Mouse (Mus musculus) gastrocnemius, postnatal 14 days (tissue): ENCODE results near the gene Psap. TPM values are rescaled to one million over a fixed set of nuclear protein-coding genes. Genes with fewer than 3 reads are reported as not detected.

Experiments used
- DNase-seq: peaks from one replicate; pipeline ENCODE4 v3.0.0; 2021; ENCODE audit warnings: mixed read lengths
- intact Hi-C: fragments of 180-260 bp; cut with DNase I; formaldehyde crosslinking; loops from one replicate; pipeline ENCODE4 v1.15.1; 2025; ENCODE audit warnings: low total_unique reads
- total RNA-seq, 2 experiments: library from RNA; stranded (reverse); gene quantifications; 2 replicates each; pipeline ENCODE4 v1.2.3; 2021

The Psap gene
- total RNA-seq, 2 experiments from 2014 or later: 419 to 467 TPM

- intact Hi-C loops: no loop called here
- no peak for DNase-seq
Observed at GRCm38 (mm10) chr10:60284676-60285111, 7.3 kb downstream of the Psap start.

- intact Hi-C loops: no loop called here
- DNase-seq: no peak
Observed at GRCm38 (mm10) chr10:60285183-60285582, 7.8 kb downstream of the Psap start.

- intact Hi-C loops: no loop called here
- DNase-seq: peak; percentile 50
Observed at GRCm38 (mm10) chr10:60285676-60286372, 8.4 kb downstream of the Psap start.

GRCm38 (mm10) chr10:60286546-60286945 lies 9.1 kb downstream of the Psap start:
- no peak for DNase-seq
- intact Hi-C loops: no loop called here

- DNase-seq: no peak
- intact Hi-C loops: no loop called here
Observed at GRCm38 (mm10) chr10:60287161-60287560, 9.7 kb downstream of the Psap start.

- no peak for DNase-seq
- intact Hi-C loops: no loop called here
Observed at GRCm38 (mm10) chr10:60287726-60288125, 10.3 kb downstream of the Psap start.

GRCm38 (mm10) chr10:60289216-60289615 lies 11.8 kb downstream of the Psap start:
- no peak for DNase-seq
- intact Hi-C loops: no loop called here

- intact Hi-C loops: no loop called here
- no peak for DNase-seq
Observed at GRCm38 (mm10) chr10:60290026-60290738, 12.8 kb downstream of the Psap start.

- intact Hi-C loops: no loop called here
- DNase-seq: no peak
Observed at GRCm38 (mm10) chr10:60290739-60291110, 13.3 kb downstream of the Psap start.

GRCm38 (mm10) chr10:60292209-60292608 lies 14.8 kb downstream of the Psap start:
- intact Hi-C loops: no loop called here
- DNase-seq: no peak

GRCm38 (mm10) chr10:60294621-60295020 lies 17.2 kb downstream of the Psap start:
- DNase-seq: no peak
- intact Hi-C loops: no loop called here

- no peak for DNase-seq
- intact Hi-C loops: no loop called here
Observed at GRCm38 (mm10) chr10:60295356-60295755, 17.9 kb downstream of the Psap start.

GRCm38 (mm10) chr10:60296027-60296426 lies 18.6 kb downstream of the Psap start:
- intact Hi-C loops: no loop called here
- DNase-seq: no peak

GRCm38 (mm10) chr10:60299636-60300035 lies 22.2 kb downstream of the Psap start:
- intact Hi-C loops: loop anchor here (10.0 kb wide), 1 partner anchor 455 kb away; the partner anchor contains the start of gene Slc29a3
- no peak for DNase-seq

- intact Hi-C loops: loop anchor here (10.0 kb wide), 1 partner anchor 451 kb away; the partner anchor contains the start of gene Slc29a3
- no peak for DNase-seq
Observed at GRCm38 (mm10) chr10:60303419-60303818, 26.0 kb downstream of the Psap start.

- intact Hi-C loops: loop anchor here (5.0 to 10.0 kb wide), 2 partner anchors 392 to 450 kb away; partner anchors contain the start of genes Cdh23 and Slc29a3
- DNase-seq: peak; percentile 69
Observed at GRCm38 (mm10) chr10:60304854-60305628, 27.6 kb downstream of the Psap start.

GRCm38 (mm10) chr10:60310629-60311028 lies 33.2 kb downstream of the Psap start:
- no peak for DNase-seq
- intact Hi-C loops: no loop called here

- intact Hi-C loops: no loop called here
- no peak for DNase-seq
Observed at GRCm38 (mm10) chr10:60313606-60314005, 36.2 kb downstream of the Psap start.

GRCm38 (mm10) chr10:60316166-60316565 lies 38.7 kb downstream of the Psap start:
- no peak for DNase-seq
- intact Hi-C loops: no loop called here

- no peak for DNase-seq
- intact Hi-C loops: no loop called here
Observed at GRCm38 (mm10) chr10:60328963-60329650, 51.7 kb downstream of the Psap start.
